Mouse (Mus musculus) liver, embryonic 12.5 days (tissue): ENCODE results near the gene Gpr1. TPM values are rescaled to one million over a fixed set of nuclear protein-coding genes. Genes with fewer than 3 reads are reported as not detected.

Source experiments
- ATAC-seq: fragments of 200-750 bp; cut with Nextera tagmentation; 2 replicates; pipeline ENCODE4 v1.8.0; 2017; ENCODE audit warnings: moderate number of reproducible peaks, mild to moderate bottlenecking, moderate library complexity
- H3K27ac ChIP-seq: fragments of 300-500 bp; sonication (generic); 2 replicates; pipeline ENCODE4 v1.5.1; 2016; ENCODE audit warnings: mild to moderate bottlenecking
- H3K27me3 ChIP-seq: fragments of 300-500 bp; sonication (generic); replicated peaks from 2 replicates; pipeline ENCODE4 v1.6.1; 2016; ENCODE audit warnings: mild to moderate bottlenecking, moderate library complexity
- H3K36me3 ChIP-seq: fragments of 300-500 bp; sonication (generic); 2 replicates; pipeline ENCODE4 v1.6.1; 2016; ENCODE audit warnings: mild to moderate bottlenecking, moderate library complexity
- H3K4me1 ChIP-seq: fragments of 300-500 bp; sonication (generic); 2 replicates; pipeline ENCODE4 v1.6.1; 2016
- H3K4me2 ChIP-seq: fragments of 300-500 bp; sonication (generic); 2 replicates; pipeline ENCODE4 v1.6.1; 2016; ENCODE audit warnings: mild to moderate bottlenecking, moderate library complexity
- H3K4me3 ChIP-seq: fragments of 300-500 bp; sonication (generic); 2 replicates; pipeline ENCODE4 v1.5.1; 2016; ENCODE audit warnings: mild to moderate bottlenecking, moderate library complexity
- H3K9ac ChIP-seq: fragments of 300-500 bp; sonication (generic); 2 replicates; pipeline ENCODE4 v1.6.1; 2016; ENCODE audit warnings: mild to moderate bottlenecking, moderate library complexity
- H3K9me3 ChIP-seq: fragments of 300-500 bp; sonication (generic); replicated peaks from 2 replicates; pipeline ENCODE4 v1.6.1; 2016; ENCODE audit warnings: mild to moderate bottlenecking, moderate library complexity
- WGBS: fragments of 180-500 bp; shearing (Covaris S2); methylation state at CpG from one replicate; pipeline ENCODE4 v1.1.7; 2016; ENCODE audit not compliant: insufficient replicate concordance; 5-methylcytosine and 5-hydroxymethylcytosine counted together
- polyA plus RNA-seq: library from polyadenylated mRNA; unstranded; fragments of >200 nt; fragmentation: Nextera tagmentation; extraction: Ambion mirVana; gene quantifications from 2 replicates; pipeline ENCODE4 v1.2.1, GENCODE M21; 2016

Gpr1 gene
- polyA plus RNA-seq = 0.08 TPM in 1 of 2 replicates, not detected in the other

- Histone ChIP-seq H3K4me3 (no peak within 1 kb of the TSS), H3K9ac (no peak within 1 kb of the TSS), H3K27me3 (peaks cover 32% of the 10 kb centered on the region), H3K27ac (no peak within 1 kb of the TSS), H3K4me1 (no peaks in the 10 kb centered on the region), H3K36me3 (no peaks in the 10 kb centered on the region), H3K4me2 (no peak within 1 kb of the TSS), H3K9me3 (no peaks in the 10 kb centered on the region)
- no peak for ATAC-seq
- WGBS = 32% methylated on average over 3 of the region's 3 CpGs
Observed at GRCm38 (mm10) chr1:63214271-63214558, at the start of gene Gpr1. Gene Gpr1, minus strand, starts transcription at chr1:63214543.

- WGBS = 32% methylated on average over 11 of the region's 11 CpGs
- ATAC-seq = no peak
- Histone ChIP-seq H3K27me3 (peaks cover 95% of the 10 kb centered on the region), H3K36me3 (no peaks in the 10 kb centered on the region), H3K4me2 (no peak overlapping the region), H3K4me1 (no peaks in the 10 kb centered on the region), H3K4me3 (no peak overlapping the region), H3K27ac (no peak overlapping the region), H3K9ac (no peak overlapping the region), H3K9me3 (no peaks in the 10 kb centered on the region)
Observed at GRCm38 (mm10) chr1:63263671-63264070, 49.3 kb upstream of the Gpr1 start.

- ATAC-seq = no peak
- no peaks in the 10 kb centered on the region for H3K4me1 ChIP-seq
- H3K4me3 ChIP-seq = no peak overlapping the region
- peaks cover 94% of the 10 kb centered on the region for H3K27me3 ChIP-seq
- H3K4me2 ChIP-seq = no peak overlapping the region
- WGBS = 42% methylated on average over 17 of the region's 17 CpGs
- H3K9ac ChIP-seq = no peak overlapping the region
- H3K36me3 ChIP-seq = no peaks in the 10 kb centered on the region
- no peaks in the 10 kb centered on the region for H3K9me3 ChIP-seq
- H3K27ac ChIP-seq = no peak overlapping the region
Observed at GRCm38 (mm10) chr1:63261041-63261590, 46.8 kb upstream of the Gpr1 start.

- no peak overlapping the region for H3K27ac ChIP-seq
- H3K9me3 ChIP-seq = no peaks in the 10 kb centered on the region
- no peak for ATAC-seq
- H3K4me2 ChIP-seq = no peak overlapping the region
- no peaks in the 10 kb centered on the region for H3K36me3 ChIP-seq
- no peak overlapping the region for H3K4me3 ChIP-seq
- H3K9ac ChIP-seq = no peak overlapping the region
- no peaks in the 10 kb centered on the region for H3K4me1 ChIP-seq
- 40% methylated on average over 5 of the region's 5 CpGs for WGBS
- peaks cover 94% of the 10 kb centered on the region for H3K27me3 ChIP-seq
Observed at GRCm38 (mm10) chr1:63260742-63261033, 46.3 kb upstream of the Gpr1 start.

GRCm38 (mm10) chr1:63259916-63260741 is 45.8 kb upstream of the Gpr1 start:
- H3K9ac ChIP-seq = no peak overlapping the region
- H3K4me3 ChIP-seq = no peak overlapping the region
- no peaks in the 10 kb centered on the region for H3K4me1 ChIP-seq
- H3K36me3 ChIP-seq = no peaks in the 10 kb centered on the region
- H3K9me3 ChIP-seq = no peaks in the 10 kb centered on the region
- no peak overlapping the region for H3K4me2 ChIP-seq
- peaks cover 94% of the 10 kb centered on the region for H3K27me3 ChIP-seq
- 38% methylated on average over 17 of the region's 17 CpGs for WGBS
- no peak overlapping the region for H3K27ac ChIP-seq
- ATAC-seq = no peak

- H3K9ac ChIP-seq = no peak overlapping the region
- no peaks in the 10 kb centered on the region for H3K9me3 ChIP-seq
- H3K27ac ChIP-seq = no peak overlapping the region
- H3K4me2 ChIP-seq = no peak overlapping the region
- H3K4me1 ChIP-seq = no peaks in the 10 kb centered on the region
- ATAC-seq = no peak
- H3K27me3 ChIP-seq = peaks cover 94% of the 10 kb centered on the region
- no peak overlapping the region for H3K4me3 ChIP-seq
- no peaks in the 10 kb centered on the region for H3K36me3 ChIP-seq
- WGBS = 39% methylated on average over 11 of the region's 11 CpGs
Observed at GRCm38 (mm10) chr1:63259271-63259830, 45.0 kb upstream of the Gpr1 start.

GRCm38 (mm10) chr1:63258501-63258900 is 44.2 kb upstream of the Gpr1 start:
- H3K27me3 ChIP-seq = peaks cover 93% of the 10 kb centered on the region
- no peak overlapping the region for H3K4me3 ChIP-seq
- H3K4me2 ChIP-seq = no peak overlapping the region
- no peaks in the 10 kb centered on the region for H3K9me3 ChIP-seq
- no peaks in the 10 kb centered on the region for H3K4me1 ChIP-seq
- H3K36me3 ChIP-seq = no peaks in the 10 kb centered on the region
- no peak overlapping the region for H3K27ac ChIP-seq
- no peak overlapping the region for H3K9ac ChIP-seq
- WGBS = 34% methylated on average over 2 of the region's 2 CpGs
- ATAC-seq = no peak

- Histone ChIP-seq H3K9ac (no peak overlapping the region), H3K4me2 (no peak overlapping the region), H3K9me3 (no peaks in the 10 kb centered on the region), H3K4me1 (no peaks in the 10 kb centered on the region), H3K36me3 (no peaks in the 10 kb centered on the region), H3K27me3 (peaks cover 95% of the 10 kb centered on the region), H3K27ac (no peak overlapping the region), H3K4me3 (no peak overlapping the region)
- ATAC-seq = no peak
- 30% methylated on average over 5 of the region's 5 CpGs for WGBS
Observed at GRCm38 (mm10) chr1:63256083-63256482, 41.7 kb upstream of the Gpr1 start.

- 19% methylated on average over 4 of the region's 4 CpGs for WGBS
- Histone ChIP-seq H3K4me1 (no peaks in the 10 kb centered on the region), H3K27ac (no peak overlapping the region), H3K36me3 (no peaks in the 10 kb centered on the region), H3K9me3 (no peaks in the 10 kb centered on the region), H3K4me3 (no peak overlapping the region), H3K27me3 (peaks cover 95% of the 10 kb centered on the region), H3K9ac (no peak overlapping the region), H3K4me2 (no peak overlapping the region)
- ATAC-seq = no peak
Observed at GRCm38 (mm10) chr1:63255101-63255500, 40.8 kb upstream of the Gpr1 start.

GRCm38 (mm10) chr1:63253291-63253690 is 38.9 kb upstream of the Gpr1 start:
- Histone ChIP-seq H3K36me3 (no peaks in the 10 kb centered on the region), H3K9ac (no peak overlapping the region), H3K27ac (no peak overlapping the region), H3K4me1 (no peaks in the 10 kb centered on the region), H3K4me3 (no peak overlapping the region), H3K4me2 (no peak overlapping the region), H3K9me3 (no peaks in the 10 kb centered on the region), H3K27me3 (peaks cover 97% of the 10 kb centered on the region)
- 32% methylated on average over 5 of the region's 5 CpGs for WGBS
- no peak for ATAC-seq

- no peaks in the 10 kb centered on the region for H3K9me3 ChIP-seq
- H3K9ac ChIP-seq = no peak overlapping the region
- 41% methylated on average over 24 of the region's 24 CpGs for WGBS
- H3K4me2 ChIP-seq = no peak overlapping the region
- H3K27me3 ChIP-seq = peaks cover 99% of the 10 kb centered on the region
- H3K27ac ChIP-seq = no peak overlapping the region
- H3K4me3 ChIP-seq = no peak overlapping the region
- no peaks in the 10 kb centered on the region for H3K36me3 ChIP-seq
- no peak for ATAC-seq
- no peaks in the 10 kb centered on the region for H3K4me1 ChIP-seq
Observed at GRCm38 (mm10) chr1:63252351-63253209, 38.2 kb upstream of the Gpr1 start.

- H3K27me3 ChIP-seq = peaks cover 94% of the 10 kb centered on the region
- no peak overlapping the region for H3K4me3 ChIP-seq
- H3K9me3 ChIP-seq = no peaks in the 10 kb centered on the region
- H3K36me3 ChIP-seq = no peaks in the 10 kb centered on the region
- WGBS = 33% methylated on average over 4 of the region's 4 CpGs
- H3K4me2 ChIP-seq = no peak overlapping the region
- H3K27ac ChIP-seq = no peak overlapping the region
- ATAC-seq = no peak
- H3K4me1 ChIP-seq = no peaks in the 10 kb centered on the region
- H3K9ac ChIP-seq = no peak overlapping the region
Observed at GRCm38 (mm10) chr1:63249261-63249660, 34.9 kb upstream of the Gpr1 start.
